Mouse (Mus musculus) forebrain, embryonic 14.5 days (tissue): Measurements from ENCODE around the gene Cyb5r4. TPM values are rescaled to one million over a fixed set of nuclear protein-coding genes. Genes with fewer than 3 reads are reported as not detected.
"Not testable (repeated sequence)": the region's sequence is repeated elsewhere in the genome, so short reads cannot be mapped to it uniquely, and the experiment has no call there.

Source experiments
- ATAC-seq: fragments of 200-750 bp; cut with Nextera tagmentation; 2 replicates; pipeline ENCODE4 v1.8.0; 2017; ENCODE audit warnings: mild to moderate bottlenecking, moderate library complexity
- DNase-seq: peaks from one replicate; pipeline ENCODE4 v3.0.0-alpha.2; 2015; ENCODE audit warnings: low spot score
- H3K27ac ChIP-seq: fragments of 300-500 bp; sonication (generic); 2 replicates; pipeline ENCODE4 v1.5.1; 2014; ENCODE audit warnings: low read depth, mild to moderate bottlenecking, control low read depth, low read length, moderate library complexity
- H3K27me3 ChIP-seq: fragments of 300-500 bp; sonication (generic); replicated peaks from 2 replicates; pipeline ENCODE4 v1.6.1; 2014; ENCODE audit warnings: low read length, control low read depth, mixed read lengths; ENCODE audit not compliant: control insufficient read depth, insufficient read depth
- H3K36me3 ChIP-seq: fragments of 300-500 bp; sonication (generic); 2 replicates; pipeline ENCODE4 v1.6.1; 2014; ENCODE audit warnings: low read length, control low read depth; ENCODE audit not compliant: control insufficient read depth, insufficient read depth
- H3K4me1 ChIP-seq: fragments of 300-500 bp; sonication (generic); 2 replicates; pipeline ENCODE4 v1.6.1; 2014; ENCODE audit warnings: antibody characterized with exemption, low read length, control low read depth; ENCODE audit not compliant: control insufficient read depth, insufficient read depth
- H3K4me2 ChIP-seq: fragments of 300-500 bp; sonication (generic); 2 replicates; pipeline ENCODE4 v1.6.1; 2014; ENCODE audit warnings: mild to moderate bottlenecking, control low read depth, low read length
- H3K4me3 ChIP-seq: fragments of 300-500 bp; sonication (generic); 2 replicates; pipeline ENCODE4 v1.5.1; 2014; ENCODE audit warnings: low read depth, low read length, control low read depth
- H3K9ac ChIP-seq: fragments of 300-500 bp; sonication (generic); 2 replicates; pipeline ENCODE4 v1.6.1; 2014; ENCODE audit warnings: mild to moderate bottlenecking, low read length, control low read depth, moderate library complexity
- H3K9me3 ChIP-seq: fragments of 300-500 bp; sonication (generic); replicated peaks from 2 replicates; pipeline ENCODE4 v1.6.1; 2016; ENCODE audit warnings: low read length, control low read depth, mixed read lengths; ENCODE audit not compliant: control insufficient read depth
- WGBS: fragments of 180-500 bp; shearing (Covaris S2); extraction: QIAGEN DNeasy Blood & Tissue Kit; methylation state at CpG from one replicate; pipeline ENCODE4 v1.1.7; 2014; 5-methylcytosine and 5-hydroxymethylcytosine counted together
- polyA plus RNA-seq: library from polyadenylated mRNA; unstranded; fragments of >200 nt; fragmentation: Nextera tagmentation; extraction: Ambion mirVana; gene quantifications from 2 replicates; pipeline ENCODE4 v1.2.1, GENCODE M21; 2014

Cyb5r4 gene
- polyA plus RNA-seq: 70.4 and 75.7 TPM in 2 replicates

- under 1% methylated on average over 51 of the region's 52 CpGs for WGBS
- Histone ChIP-seq H3K27me3 (no peaks in the 10 kb centered on the region), H3K4me3 (peak within 1 kb of the TSS; percentile 68), H3K9me3 (no peaks in the 10 kb centered on the region), H3K4me1 (peaks cover 7% of the 10 kb centered on the region), H3K27ac (peak within 1 kb of the TSS; percentile 64), H3K9ac (peak within 1 kb of the TSS; percentile 77), H3K4me2 (peak within 1 kb of the TSS; percentile 53), H3K36me3 (no peaks in the 10 kb centered on the region)
- peak; percentile 99 for ATAC-seq
- DNase-seq: peak; percentile 98
Observed at GRCm38 (mm10) chr9:87021778-87022523, at the start of gene Cyb5r4. Gene Cyb5r4 (plus strand): TSS chr9:87022014.

- H3K9me3 ChIP-seq, H3K27me3 ChIP-seq, H3K4me3 ChIP-seq, H3K4me2 ChIP-seq, DNase-seq, H3K4me1 ChIP-seq, ATAC-seq, H3K36me3 ChIP-seq, H3K9ac ChIP-seq, H3K27ac ChIP-seq: not testable (repeated sequence)
Observed at GRCm38 (mm10) chr9:86972471-86972870, 49.3 kb upstream of the Cyb5r4 start.

GRCm38 (mm10) chr9:86973562-86973961 is 48.3 kb upstream of the Cyb5r4 start:
- no peak overlapping the region for H3K4me3 ChIP-seq
- ATAC-seq (peak; percentile 87), DNase-seq (peak; percentile 76)
- no peaks in the 10 kb centered on the region for H3K27me3 ChIP-seq
- no peaks in the 10 kb centered on the region for H3K4me1 ChIP-seq
- H3K36me3 ChIP-seq: no peaks in the 10 kb centered on the region
- H3K4me2 ChIP-seq: no peak overlapping the region
- no peak overlapping the region for H3K27ac ChIP-seq
- WGBS: 53% methylated on average over 4 of the region's 4 CpGs
- H3K9me3 ChIP-seq: no peaks in the 10 kb centered on the region
- H3K9ac ChIP-seq: no peak overlapping the region

- Histone ChIP-seq H3K4me3 (no peak overlapping the region), H3K4me2 (no peak overlapping the region), H3K4me1 (no peaks in the 10 kb centered on the region), H3K9me3 (no peaks in the 10 kb centered on the region), H3K27me3 (no peaks in the 10 kb centered on the region), H3K36me3 (no peaks in the 10 kb centered on the region), H3K27ac (no peak overlapping the region), H3K9ac (no peak overlapping the region)
- WGBS: 75% methylated on average over 4 of the region's 4 CpGs
- ATAC-seq (peak; percentile 24; the same call in 1 of the 2 replicates), DNase-seq (peak; percentile 53)
Observed at GRCm38 (mm10) chr9:86976896-86977295, 44.9 kb upstream of the Cyb5r4 start.

GRCm38 (mm10) chr9:86978257-86978907 is 43.4 kb upstream of the Cyb5r4 start:
- H3K36me3 ChIP-seq: no peaks in the 10 kb centered on the region
- H3K27ac ChIP-seq: no peak overlapping the region
- 80% methylated on average over 7 of the region's 7 CpGs for WGBS
- no peaks in the 10 kb centered on the region for H3K9me3 ChIP-seq
- H3K4me3 ChIP-seq: no peak overlapping the region
- H3K4me1 ChIP-seq: no peaks in the 10 kb centered on the region
- DNase-seq (no peak), ATAC-seq (no peak)
- no peak overlapping the region for H3K9ac ChIP-seq
- no peaks in the 10 kb centered on the region for H3K27me3 ChIP-seq
- no peak overlapping the region for H3K4me2 ChIP-seq

- ATAC-seq: no peak
Observed at GRCm38 (mm10) chr9:86980048-86980447, 41.8 kb upstream of the Cyb5r4 start.

GRCm38 (mm10) chr9:86980942-86981341 is 40.9 kb upstream of the Cyb5r4 start:
- Histone ChIP-seq H3K27me3 (no peaks in the 10 kb centered on the region), H3K36me3 (no peaks in the 10 kb centered on the region), H3K4me2 (no peak overlapping the region), H3K27ac (no peak overlapping the region), H3K4me1 (no peaks in the 10 kb centered on the region), H3K9me3 (no peaks in the 10 kb centered on the region), H3K4me3 (no peak overlapping the region), H3K9ac (no peak overlapping the region)
- DNase-seq: no peak
- 52% methylated on average over 2 of the region's 2 CpGs for WGBS
- ATAC-seq: no peak

More at GRCm38 (mm10) chr9:86980048-86980447, 41.8 kb upstream of the Cyb5r4 start:
- no peak overlapping the region for H3K9ac ChIP-seq
- H3K4me3 ChIP-seq: no peak overlapping the region
- no peaks in the 10 kb centered on the region for H3K4me1 ChIP-seq
- H3K4me2 ChIP-seq: no peak overlapping the region
- H3K27me3 ChIP-seq: no peaks in the 10 kb centered on the region
- H3K27ac ChIP-seq: no peak overlapping the region
- no peaks in the 10 kb centered on the region for H3K9me3 ChIP-seq
- no peaks in the 10 kb centered on the region for H3K36me3 ChIP-seq
- DNase-seq: no peak

- DNase-seq: no peak
- H3K4me1 ChIP-seq: no peaks in the 10 kb centered on the region
- no peak overlapping the region for H3K4me2 ChIP-seq
- 13% methylated on average over 10 of the region's 10 CpGs for WGBS
- no peaks in the 10 kb centered on the region for H3K9me3 ChIP-seq
- H3K27me3 ChIP-seq: no peaks in the 10 kb centered on the region
- H3K4me3 ChIP-seq: no peak overlapping the region
- no peaks in the 10 kb centered on the region for H3K36me3 ChIP-seq
- peak; percentile 44; the same call in 1 of the 2 replicates for ATAC-seq
- H3K9ac ChIP-seq: no peak overlapping the region
- no peak overlapping the region for H3K27ac ChIP-seq
Observed at GRCm38 (mm10) chr9:86981551-86981950, 40.3 kb upstream of the Cyb5r4 start.

- Histone ChIP-seq H3K4me2 (no peak overlapping the region), H3K27me3 (no peaks in the 10 kb centered on the region), H3K36me3 (no peaks in the 10 kb centered on the region), H3K9me3 (no peaks in the 10 kb centered on the region), H3K27ac (no peak overlapping the region), H3K4me1 (no peaks in the 10 kb centered on the region), H3K4me3 (no peak overlapping the region), H3K9ac (no peak overlapping the region)
- DNase-seq (no peak), ATAC-seq (no peak)
- 81% methylated on average over 3 of the region's 3 CpGs for WGBS
Observed at GRCm38 (mm10) chr9:86984583-86984982, 37.2 kb upstream of the Cyb5r4 start.
